Mouse (Mus musculus) thymus, adult 18-20 months (tissue): ENCODE results near the gene Mob2.

Experiments
- DNase-seq, 2 experiments: peaks; one replicate each; pipeline ENCODE4 v3.0.0; 2022; ENCODE audit warnings: mixed read lengths in 2 of 2

Mob2 gene

DNA sequence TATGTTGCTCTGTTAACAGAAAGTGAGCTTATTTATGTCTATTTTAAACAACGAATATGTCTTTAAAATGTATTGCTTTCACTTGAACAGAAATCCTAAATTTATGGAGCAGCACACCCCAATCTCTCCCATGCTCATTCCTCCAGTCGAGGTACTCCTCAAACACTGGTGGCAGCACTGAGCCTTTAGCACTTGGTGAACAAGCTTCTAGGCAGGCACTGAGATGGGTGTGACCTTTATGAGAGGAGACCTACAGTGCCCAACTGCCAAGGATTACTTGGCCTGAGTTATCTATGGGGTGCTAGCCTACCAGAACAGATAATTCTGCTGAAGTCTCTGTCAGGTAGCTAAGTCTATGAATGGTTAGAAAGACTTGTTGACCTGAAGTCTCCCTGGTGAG, 41.2 kb downstream of the Mob2 start:
- DNase-seq = no peak

DNA sequence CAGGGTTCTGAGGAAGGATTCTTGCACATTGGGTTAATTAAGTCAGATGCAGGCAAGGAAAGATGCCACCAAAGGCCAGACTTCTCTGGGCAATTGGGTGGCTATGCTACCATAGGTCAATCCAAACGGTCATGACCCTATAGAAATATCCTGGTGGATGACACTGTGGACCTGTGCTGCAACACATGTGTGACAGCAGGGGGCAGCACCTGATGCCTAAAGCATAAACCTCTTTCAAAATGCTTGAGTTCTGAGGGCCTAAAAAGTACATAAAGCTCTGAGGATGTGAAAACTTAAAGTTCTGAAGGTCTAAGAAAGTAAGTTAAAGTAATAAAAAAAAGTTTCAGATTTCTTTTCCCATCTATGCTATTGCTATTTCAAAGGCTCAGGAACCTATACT, 44.3 kb downstream of the Mob2 start:
- DNase-seq = no peak

DNA sequence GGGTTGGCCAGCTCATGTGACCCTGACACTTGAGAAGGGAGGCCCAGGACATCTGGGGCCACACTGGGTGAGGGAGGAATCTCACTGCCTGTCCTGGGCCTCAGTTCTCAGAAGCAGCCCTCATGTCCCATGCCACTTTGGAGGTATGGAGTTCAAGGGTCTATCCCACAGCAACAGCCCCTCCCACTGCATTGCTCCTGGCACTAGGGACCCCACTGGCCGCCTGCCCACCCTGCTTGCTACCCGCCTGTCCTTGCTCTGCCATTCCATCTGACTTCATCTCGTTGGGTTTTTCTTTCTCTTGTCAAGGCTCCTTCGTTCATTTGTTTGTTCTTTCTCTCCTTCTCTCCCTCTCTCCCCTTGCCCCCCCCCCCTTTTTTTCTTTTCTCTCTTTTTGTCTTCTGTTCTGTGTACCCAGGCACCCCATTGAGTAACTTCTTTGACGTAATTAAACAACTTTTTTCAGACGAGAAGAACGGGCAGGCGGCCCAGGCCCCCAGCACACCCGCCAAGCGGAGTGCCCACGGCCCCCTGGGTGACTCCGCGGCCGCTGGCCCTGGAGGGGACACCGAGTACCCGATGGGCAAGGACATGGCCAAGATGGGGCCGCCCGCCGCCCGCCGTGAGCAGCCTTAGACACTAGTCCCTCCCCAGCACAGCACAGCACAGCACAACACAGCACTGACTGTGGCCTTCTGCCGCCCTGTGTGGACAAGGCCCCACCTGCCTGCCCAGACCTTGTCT, 59.1 kb downstream of the Mob2 start:
- DNase-seq = no peak

DNA sequence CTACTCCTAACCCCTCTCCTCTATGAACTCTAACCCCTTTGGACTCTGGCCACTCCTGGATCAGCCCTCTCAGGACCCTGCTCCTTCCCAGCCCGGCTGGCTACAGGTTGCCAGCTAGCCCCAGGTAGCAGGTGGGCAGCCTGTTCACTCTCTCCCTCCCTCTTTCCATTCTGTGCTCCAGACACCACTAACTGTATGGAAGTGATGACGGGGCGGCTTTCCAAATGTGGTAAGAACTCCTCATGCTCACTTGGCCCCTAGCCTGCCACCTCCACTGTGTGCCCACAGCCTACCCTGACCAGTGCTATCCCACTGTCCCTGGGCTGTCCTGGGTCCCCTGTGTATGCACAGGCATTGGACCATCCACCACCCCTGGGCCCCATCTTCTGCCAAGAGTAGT, 60.2 kb downstream of the Mob2 start:
- no peak for DNase-seq

- no peak for DNase-seq
These were observed 66.7 kb downstream of the Mob2 start for GRCm38 (mm10) chr7:141994121-141994520.

DNA sequence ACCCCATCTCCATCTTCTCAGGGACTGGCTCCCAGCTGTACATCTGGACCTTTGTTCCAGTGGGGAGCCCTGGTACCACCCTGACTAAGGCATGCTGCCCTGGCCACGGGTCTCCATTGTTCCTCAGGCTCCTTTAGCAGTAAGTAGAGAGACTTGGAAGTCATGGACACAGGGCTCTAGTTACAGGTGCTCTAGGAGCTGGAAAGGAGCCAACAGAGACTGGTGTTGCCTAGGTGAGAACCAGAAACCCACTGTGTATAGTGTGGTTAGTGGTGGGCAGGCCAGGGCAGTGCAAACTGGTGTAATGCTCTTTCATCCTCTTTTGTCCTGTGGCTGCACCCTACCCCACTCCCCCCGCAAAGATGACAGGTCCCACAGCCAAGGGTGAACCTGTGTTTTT, 69.7 kb downstream of the Mob2 start:
- no peak for DNase-seq

- no peak for DNase-seq
These were observed 72.5 kb downstream of the Mob2 start for GRCm38 (mm10) chr7:141988314-141988806.

- DNase-seq = no peak
These were observed 79.6 kb downstream of the Mob2 start for GRCm38 (mm10) chr7:141981237-141981636.

DNA sequence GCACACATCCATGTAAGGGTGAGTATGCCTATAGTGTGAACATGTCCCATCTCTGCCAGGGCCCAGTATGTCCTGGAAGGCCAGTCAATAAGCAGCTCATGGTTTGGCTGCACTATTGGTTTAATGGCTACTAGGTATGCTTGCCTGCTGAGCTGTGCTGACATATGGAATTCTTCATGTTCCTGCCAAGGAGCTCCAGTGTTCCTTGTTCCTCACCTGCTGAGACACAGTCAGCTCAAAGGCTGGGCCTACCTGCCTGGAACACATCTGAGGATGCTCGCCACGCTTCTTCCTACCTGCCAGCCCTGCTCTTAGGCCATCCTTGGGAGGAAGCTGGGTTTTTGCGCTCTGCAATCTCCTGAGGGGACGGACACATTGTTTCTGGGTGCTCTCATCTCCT, 81.6 kb downstream of the Mob2 start:
- no peak for DNase-seq

DNA sequence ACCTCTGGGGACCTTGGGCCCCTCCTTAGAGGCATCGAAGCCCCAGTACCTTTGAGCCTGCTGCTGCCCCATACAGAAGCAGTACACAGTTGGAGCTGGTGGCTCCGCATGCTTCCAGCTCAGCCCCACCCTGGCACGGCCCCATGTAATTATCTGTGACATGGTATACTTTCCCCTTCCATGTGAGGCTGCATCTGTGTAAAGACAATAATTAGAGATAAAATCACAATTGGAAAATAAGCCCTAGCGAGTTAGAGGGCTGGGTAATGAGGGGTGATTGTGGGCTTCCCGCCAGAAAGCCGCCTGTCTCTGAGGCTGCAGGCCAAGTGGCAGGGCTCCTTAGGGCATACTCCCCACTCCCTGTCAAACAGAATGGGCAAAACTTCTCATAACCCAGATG, 82.9 kb downstream of the Mob2 start:
- DNase-seq = no peak

DNA sequence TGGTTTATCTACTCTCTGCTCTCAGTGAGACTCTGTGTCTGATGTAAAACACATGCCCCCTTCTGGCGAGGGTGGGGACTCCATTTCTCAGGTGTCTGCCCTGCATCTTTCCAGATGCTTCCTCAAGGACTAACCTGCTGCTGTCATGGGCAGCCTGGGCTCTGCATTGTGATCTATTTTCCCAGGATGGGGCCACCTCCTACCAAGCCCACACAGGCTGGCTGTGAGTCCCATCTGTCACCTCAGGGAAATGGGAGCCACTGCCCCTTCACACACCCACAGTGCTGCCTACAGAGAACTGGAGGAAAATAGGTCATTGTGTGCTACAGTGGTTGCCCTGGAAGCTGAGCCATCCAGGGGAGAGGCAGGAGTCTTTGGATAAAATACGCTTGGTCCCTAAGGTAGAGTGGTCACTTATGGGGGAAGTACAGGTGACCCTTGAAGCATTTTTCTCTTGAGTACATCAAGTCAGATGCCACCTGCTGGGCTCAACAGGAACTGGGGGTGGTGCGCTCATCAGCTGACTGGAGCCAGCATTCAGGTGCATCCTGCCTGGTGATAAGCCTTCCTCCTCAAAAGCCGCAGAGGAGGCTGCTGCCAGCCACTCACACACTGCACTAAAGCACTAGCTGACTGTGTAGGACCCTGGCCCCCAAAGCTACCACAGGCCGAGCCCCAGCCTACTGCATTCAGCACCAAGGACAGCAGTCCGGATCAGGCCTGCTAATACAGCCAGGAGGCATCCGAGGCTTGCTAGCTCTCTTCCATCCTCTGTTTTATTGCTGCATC, 87.8 kb downstream of the Mob2 start:
- DNase-seq = peak; percentile 29 to 42

DNA sequence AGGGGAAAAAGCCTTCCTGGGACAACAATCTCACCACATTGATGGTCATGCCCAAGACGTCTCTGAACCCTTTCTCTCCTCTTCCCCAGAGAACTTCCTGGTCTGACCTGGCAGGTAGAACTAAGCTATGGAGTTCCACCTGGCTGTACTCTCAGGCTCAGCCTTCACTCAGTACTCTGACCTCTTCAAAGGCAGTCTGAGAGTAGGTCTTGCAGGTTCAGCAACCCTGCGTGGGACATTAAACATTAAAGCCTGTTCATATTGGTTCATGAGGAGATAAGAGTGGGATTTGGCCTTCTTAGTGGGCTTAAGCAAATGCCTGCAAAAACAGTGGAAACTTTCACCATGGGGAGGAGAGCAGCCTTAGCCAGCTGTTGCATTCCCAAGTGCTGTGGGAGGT, 94.6 kb downstream of the Mob2 start:
- no peak for DNase-seq

GRCm38 (mm10) chr7:141962521-141962920, 98.3 kb downstream of the Mob2 start:
- no peak for DNase-seq

GRCm38 (mm10) chr7:141961491-141961890, 99.4 kb downstream of the Mob2 start:
- no peak for DNase-seq

DNA sequence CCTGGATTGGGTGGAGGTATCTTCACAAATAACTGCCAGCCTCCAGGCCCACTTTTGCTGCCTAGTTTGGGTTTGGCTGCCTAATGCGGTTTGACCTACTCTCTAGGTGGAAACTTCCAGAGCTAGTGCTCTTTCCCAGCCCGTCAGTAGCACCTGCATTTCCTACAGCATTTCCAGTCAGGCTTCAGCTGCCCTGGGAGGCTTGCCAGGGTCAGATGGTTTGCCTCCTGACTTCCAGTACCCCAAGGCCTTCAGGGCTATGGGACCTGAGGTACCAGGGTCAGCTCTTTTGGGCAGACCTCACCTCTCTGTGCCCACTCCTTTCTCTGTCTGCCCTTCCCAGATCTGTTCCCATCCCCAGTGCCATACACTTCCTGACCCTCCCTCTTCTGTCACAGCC, 99.9 kb downstream of the Mob2 start:
- no peak for DNase-seq

DNA sequence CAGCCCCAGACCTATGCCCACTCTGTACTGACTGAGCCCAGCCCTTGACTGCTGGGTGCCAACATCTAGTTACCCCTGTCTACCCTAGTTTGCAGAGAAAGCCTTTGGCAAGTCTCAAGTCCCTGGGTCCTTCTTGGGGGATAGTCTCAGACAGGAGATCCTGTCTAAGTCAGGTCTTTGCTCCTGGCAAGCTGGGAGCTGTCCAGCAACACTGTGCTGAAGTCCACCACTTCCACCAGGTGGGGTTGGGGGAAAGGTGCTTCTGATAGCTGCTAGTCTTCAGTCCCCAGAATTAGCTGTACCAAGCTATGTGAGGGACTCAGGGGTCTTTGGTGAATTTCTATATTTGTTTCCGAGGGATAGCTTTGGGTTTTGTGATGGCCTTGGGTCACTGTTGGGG, 101.7 kb downstream of the Mob2 start:
- DNase-seq = no peak
